Mouse (Mus musculus): ENCODE data around the gene Ehbp1. TPM values are rescaled to one million over a fixed set of nuclear protein-coding genes. Genes with fewer than 3 reads are reported as not detected.

The Ehbp1 gene
- polyA plus RNA-seq, 1 experiment: 22.2 TPM

GRCm38 (mm10) chr11:22001321-22002061 lies 340.6 kb downstream of the Ehbp1 start:
- DNase-seq (ENCODE audit: low spot score): peak; percentile 51

- DNase-seq (ENCODE audit: low spot score): no peak
Observed at GRCm38 (mm10) chr11:22000316-22001076, 341.6 kb downstream of the Ehbp1 start.

GRCm38 (mm10) chr11:21999396-22000315 lies 342.4 kb downstream of the Ehbp1 start:
- no peak for DNase-seq (ENCODE audit: low spot score)

- DNase-seq (ENCODE audit: low spot score): no peak
Observed at GRCm38 (mm10) chr11:21998141-21999047, 343.7 kb downstream of the Ehbp1 start.

GRCm38 (mm10) chr11:21997561-21998140 lies 344.4 kb downstream of the Ehbp1 start:
- DNase-seq (ENCODE audit: low spot score): no peak

- peak; percentile 26 for DNase-seq (ENCODE audit: low spot score)
Observed at GRCm38 (mm10) chr11:21996661-21997560, 345.2 kb downstream of the Ehbp1 start.

- DNase-seq (ENCODE audit: low spot score): no peak
Observed at GRCm38 (mm10) chr11:21996325-21996647, 345.8 kb downstream of the Ehbp1 start.

GRCm38 (mm10) chr11:21995534-21996324 lies 346.4 kb downstream of the Ehbp1 start:
- no peak for DNase-seq (ENCODE audit: low spot score)

- DNase-seq (ENCODE audit: low spot score): no peak
Observed at GRCm38 (mm10) chr11:21994377-21995370, 347.4 kb downstream of the Ehbp1 start.

- DNase-seq (ENCODE audit: low spot score): peak; percentile 38
Observed at GRCm38 (mm10) chr11:21993597-21994376, 348.3 kb downstream of the Ehbp1 start.

- no peak for DNase-seq (ENCODE audit: low spot score)
Observed at GRCm38 (mm10) chr11:21992761-21993596, 349.1 kb downstream of the Ehbp1 start.

- DNase-seq (ENCODE audit: low spot score): no peak
Observed at GRCm38 (mm10) chr11:21988398-21988946, 353.6 kb downstream of the Ehbp1 start.

GRCm38 (mm10) chr11:21985118-21985517 lies 357.0 kb downstream of the Ehbp1 start:
- no peak for DNase-seq (ENCODE audit: low spot score)

- no peak for DNase-seq (ENCODE audit: low spot score)
Observed at GRCm38 (mm10) chr11:21974005-21974531, 368.0 kb downstream of the Ehbp1 start.

GRCm38 (mm10) chr11:21973597-21973996 lies 368.5 kb downstream of the Ehbp1 start:
- no peak for DNase-seq (ENCODE audit: low spot score)

All from urinary bladder, adult 2 months (tissue).